Mouse (Mus musculus) E14TG2a.4 (cell line): ENCODE data around the gene Rnft1.

Experiments
- H3K27me3 ChIP-seq: 2 replicates; pipeline ENCODE4 v1.6.1; 2014; ENCODE audit warnings: low read length, control low read depth; ENCODE audit not compliant: insufficient read depth
- H3K36me3 ChIP-seq: 2 replicates; pipeline ENCODE4 v1.6.1; 2014; ENCODE audit warnings: low read length, control low read depth; ENCODE audit not compliant: insufficient read depth
- H3K4me1 ChIP-seq: replicated peaks from 2 replicates; pipeline ENCODE4 v1.6.1; 2014; ENCODE audit warnings: low read depth, low read length, control low read depth
- H3K4me3 ChIP-seq: replicated peaks from 2 replicates; pipeline ENCODE4 v1.5.1; 2014; ENCODE audit warnings: mild to moderate bottlenecking, low read length
- H3K9me3 ChIP-seq: 2 replicates; pipeline ENCODE4 v1.6.1; 2014; ENCODE audit warnings: low read length, control low read depth
- CTCF ChIP-seq: conservative IDR thresholded peaks from 2 replicates; pipeline ENCODE4 v1.5.1; 2014; ENCODE audit warnings: low read length
- NANOG ChIP-seq: IDR thresholded peaks from 2 replicates; pipeline ENCODE4 v1.6.1; 2014; ENCODE audit warnings: borderline replicate concordance, low read length, mixed read lengths
- POU5F1 ChIP-seq: IDR thresholded peaks from 2 replicates; pipeline ENCODE4 v1.6.1; 2014; ENCODE audit warnings: low read length, borderline replicate concordance

Gene Rnft1

GRCm38 (mm10) chr11:86468345-86468744, 16.1 kb upstream of the Rnft1 start:
- H3K27me3 ChIP-seq = no peaks in the 10 kb centered on the region
- H3K4me3 ChIP-seq = no peak overlapping the region
- H3K4me1 ChIP-seq = peaks cover 24% of the 10 kb centered on the region
- TF ChIP-seq POU5F1 (no peak), CTCF (no peak)
- H3K9me3 ChIP-seq = no peaks in the 10 kb centered on the region
- no peaks in the 10 kb centered on the region for H3K36me3 ChIP-seq

- H3K4me1 ChIP-seq = peaks cover 25% of the 10 kb centered on the region
- no peaks in the 10 kb centered on the region for H3K36me3 ChIP-seq
- TF ChIP-seq POU5F1 (no peak), NANOG (no peak), CTCF (no peak)
- H3K27me3 ChIP-seq = no peaks in the 10 kb centered on the region
- H3K4me3 ChIP-seq = no peak overlapping the region
- no peaks in the 10 kb centered on the region for H3K9me3 ChIP-seq
Observed at GRCm38 (mm10) chr11:86468971-86469370, 15.5 kb upstream of the Rnft1 start.

- no peak for TF ChIP-seq CTCF
- TF ChIP-seq NANOG = no peak
- TF ChIP-seq POU5F1 = no peak
- peaks cover 27% of the 10 kb centered on the region for H3K4me1 ChIP-seq
- no peak overlapping the region for H3K4me3 ChIP-seq
- H3K27me3 ChIP-seq = no peaks in the 10 kb centered on the region
- no peaks in the 10 kb centered on the region for H3K9me3 ChIP-seq
- no peaks in the 10 kb centered on the region for H3K36me3 ChIP-seq
Observed at GRCm38 (mm10) chr11:86471785-86472184, 12.7 kb upstream of the Rnft1 start.

GRCm38 (mm10) chr11:86472771-86473171, 11.7 kb upstream of the Rnft1 start:
- TF ChIP-seq NANOG (no peak), POU5F1 (no peak), CTCF (no peak)
- no peaks in the 10 kb centered on the region for H3K36me3 ChIP-seq
- H3K4me1 ChIP-seq = peaks cover 30% of the 10 kb centered on the region
- no peaks in the 10 kb centered on the region for H3K9me3 ChIP-seq
- H3K27me3 ChIP-seq = 0 out of 2 replicates have a peak, but pooled peaks cover 4% of the 10 kb centered on the region
- no peak overlapping the region for H3K4me3 ChIP-seq

- H3K4me3 ChIP-seq = no peak overlapping the region
- no peaks in the 10 kb centered on the region for H3K9me3 ChIP-seq
- no peaks in the 10 kb centered on the region for H3K36me3 ChIP-seq
- H3K4me1 ChIP-seq = peaks cover 22% of the 10 kb centered on the region
- TF ChIP-seq POU5F1 (no peak), CTCF (no peak)
- H3K27me3 ChIP-seq = 0 out of 2 replicates have a peak, but pooled peaks cover 4% of the 10 kb centered on the region
Observed at GRCm38 (mm10) chr11:86473576-86473975, 10.9 kb upstream of the Rnft1 start.

GRCm38 (mm10) chr11:86484910-86485510, 553 bp downstream of the Rnft1 start:
- TF ChIP-seq NANOG = no peak
- Histone ChIP-seq H3K4me3 (peak overlapping the region; percentile 90), H3K27me3 (0 out of 2 replicates have a peak, but pooled peaks cover 5% of the 10 kb centered on the region), H3K4me1 (peaks cover 16% of the 10 kb centered on the region), H3K9me3 (no peaks in the 10 kb centered on the region), H3K36me3 (peaks cover 17% of the 10 kb centered on the region)

- Histone ChIP-seq H3K4me1 (peaks cover 4% of the 10 kb centered on the region), H3K36me3 (peaks cover 63% of the 10 kb centered on the region), H3K27me3 (0 out of 2 replicates have a peak, but pooled peaks cover 3% of the 10 kb centered on the region), H3K9me3 (no peaks in the 10 kb centered on the region), H3K4me3 (no peak overlapping the region)
- TF ChIP-seq CTCF (no peak), POU5F1 (no peak), NANOG (no peak)
Observed at GRCm38 (mm10) chr11:86490782-86491181, 6.3 kb downstream of the Rnft1 start.

GRCm38 (mm10) chr11:86497356-86497755, 12.9 kb downstream of the Rnft1 start:
- Histone ChIP-seq H3K4me3 (no peak overlapping the region), H3K27me3 (no peaks in the 10 kb centered on the region), H3K9me3 (no peaks in the 10 kb centered on the region), H3K36me3 (peaks cover 61% of the 10 kb centered on the region), H3K4me1 (peaks cover 30% of the 10 kb centered on the region)
- TF ChIP-seq CTCF (no peak), NANOG (no peak), POU5F1 (no peak)

GRCm38 (mm10) chr11:86497908-86498307, 13.5 kb downstream of the Rnft1 start:
- H3K27me3 ChIP-seq = no peaks in the 10 kb centered on the region
- H3K4me3 ChIP-seq = no peak overlapping the region
- peaks cover 33% of the 10 kb centered on the region for H3K4me1 ChIP-seq
- H3K36me3 ChIP-seq = peaks cover 61% of the 10 kb centered on the region
- no peaks in the 10 kb centered on the region for H3K9me3 ChIP-seq
- TF ChIP-seq CTCF (peak; percentile 58), NANOG (no peak)
